Mouse (Mus musculus): Measurements from ENCODE around the gene Klf5. TPM values are rescaled to one million over a fixed set of nuclear protein-coding genes. Genes with fewer than 3 reads are reported as not detected.

Klf5 gene
- polyA plus RNA-seq, 1 experiment from 2014 or later: 2.7 TPM

DNA sequence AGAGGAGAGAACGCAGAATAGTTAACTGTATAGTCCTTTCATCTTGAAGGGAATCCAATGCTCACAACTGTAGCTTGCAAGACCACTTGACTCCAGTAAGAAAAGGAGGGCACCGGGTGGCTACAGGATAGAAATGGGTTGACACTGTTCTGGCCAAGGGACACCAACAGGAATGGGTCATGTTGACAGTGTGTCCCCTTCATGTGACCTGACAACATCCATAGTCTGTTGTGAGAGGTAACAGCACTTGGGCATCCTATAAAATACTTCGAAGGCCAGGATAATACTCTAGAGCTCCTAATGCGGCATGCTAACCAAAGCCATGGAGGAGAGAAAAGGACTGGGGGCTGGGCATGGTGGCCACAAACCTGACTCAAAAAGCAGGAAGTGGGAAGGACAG lies 17.8 kb downstream of the Klf5 start:
- Histone ChIP-seq H3K9me3 (no peaks in the 10 kb centered on the region), H3K4me1 (replicated peaks) (no peaks in the 10 kb centered on the region), H3K4me2 (no peak overlapping the region), H3K27me3 (no peaks in the 10 kb centered on the region), H3K4me3 (no peak overlapping the region), H3K27ac (no peak overlapping the region), H3K36me3 (peaks cover 7% of the 10 kb centered on the region), H3K9ac (no peak overlapping the region)
- ATAC-seq (ENCODE audit: low FRiP score): no peak
- WGBS: 95% methylated on average over 4 of the region's 4 CpGs

DNA sequence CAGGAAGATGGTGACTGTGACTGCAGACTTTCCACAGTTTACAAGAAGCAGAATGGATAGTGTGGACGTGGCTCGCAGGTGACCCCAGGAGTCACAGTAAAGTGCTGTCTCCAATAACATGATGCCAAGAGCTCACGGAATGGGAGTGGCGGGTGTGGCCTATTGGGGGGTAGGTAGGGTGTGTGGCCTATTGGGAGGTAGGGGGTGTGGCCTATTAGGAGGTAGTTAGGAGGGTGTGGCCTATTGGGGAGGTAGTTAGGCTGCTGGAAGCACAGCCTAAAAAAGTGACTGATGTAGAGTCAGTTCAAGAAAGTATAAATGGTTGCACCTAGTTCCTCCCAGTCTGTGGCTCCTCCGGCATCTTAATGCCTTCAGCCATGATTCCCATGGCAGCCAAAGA lies 22.2 kb downstream of the Klf5 start:
- no peak overlapping the region for H3K27ac ChIP-seq
- WGBS: 85% methylated on average over 5 of the region's 5 CpGs
- H3K4me2 ChIP-seq: no peak overlapping the region
- no peaks in the 10 kb centered on the region for H3K4me1 ChIP-seq (replicated peaks)
- no peak overlapping the region for H3K9ac ChIP-seq
- ATAC-seq (ENCODE audit: low FRiP score): no peak
- H3K27me3 ChIP-seq: no peaks in the 10 kb centered on the region
- H3K9me3 ChIP-seq: no peaks in the 10 kb centered on the region
- H3K36me3 ChIP-seq: no peaks in the 10 kb centered on the region
- H3K4me3 ChIP-seq: no peak overlapping the region

DNA sequence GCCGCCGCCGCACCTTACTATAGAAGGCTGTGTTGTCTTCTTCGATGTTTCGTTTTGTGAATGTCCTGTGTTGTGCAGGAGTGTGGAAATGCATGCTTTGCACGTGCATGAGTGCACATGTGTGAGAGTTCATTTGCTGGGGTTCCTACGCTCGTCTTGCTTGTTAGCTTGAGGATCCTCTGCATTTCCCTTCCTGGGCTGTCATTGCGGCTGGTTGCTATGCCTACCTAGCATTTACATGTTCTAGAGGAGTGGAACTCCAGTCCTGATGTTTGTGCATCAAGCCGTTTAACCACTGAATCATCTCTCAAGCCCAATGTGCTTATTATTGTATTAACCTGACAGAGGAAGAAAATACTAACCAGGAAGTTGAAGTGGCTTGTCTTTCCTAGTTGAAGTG lies 24.9 kb downstream of the Klf5 start:
- Histone ChIP-seq H3K36me3 (no peaks in the 10 kb centered on the region), H3K27ac (no peak overlapping the region), H3K27me3 (no peaks in the 10 kb centered on the region), H3K9me3 (no peaks in the 10 kb centered on the region), H3K9ac (no peak overlapping the region), H3K4me3 (no peak overlapping the region), H3K4me2 (no peak overlapping the region), H3K4me1 (replicated peaks) (no peaks in the 10 kb centered on the region)
- ATAC-seq (ENCODE audit: low FRiP score): no peak
- WGBS: 84% methylated on average over 10 of the region's 10 CpGs

DNA sequence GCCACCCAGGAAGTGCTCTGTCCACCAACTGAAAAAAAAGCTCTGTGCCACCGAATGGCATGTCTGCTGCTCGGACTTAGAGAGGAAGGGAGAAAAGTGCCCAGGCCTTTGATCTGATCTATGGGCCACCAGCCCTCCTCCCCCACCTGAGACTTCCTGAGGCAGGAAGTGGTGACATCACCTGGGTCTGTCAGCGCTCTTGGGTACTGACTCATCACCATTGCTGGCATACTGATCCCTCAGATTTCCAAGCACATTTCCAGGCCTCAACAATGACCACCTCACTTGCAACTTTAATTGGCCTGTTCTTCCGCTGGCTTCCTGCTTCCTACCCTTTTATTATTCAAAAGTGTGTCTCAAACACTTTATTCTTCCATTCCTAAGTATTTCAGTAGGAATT lies 26.0 kb downstream of the Klf5 start:
- ATAC-seq (ENCODE audit: low FRiP score): no peak
- Histone ChIP-seq H3K9ac (no peak overlapping the region), H3K4me1 (replicated peaks) (no peaks in the 10 kb centered on the region), H3K27ac (no peak overlapping the region), H3K9me3 (no peaks in the 10 kb centered on the region), H3K36me3 (no peaks in the 10 kb centered on the region), H3K27me3 (no peaks in the 10 kb centered on the region), H3K4me2 (no peak overlapping the region), H3K4me3 (no peak overlapping the region)
- 87% methylated on average over 4 of the region's 4 CpGs for WGBS

DNA sequence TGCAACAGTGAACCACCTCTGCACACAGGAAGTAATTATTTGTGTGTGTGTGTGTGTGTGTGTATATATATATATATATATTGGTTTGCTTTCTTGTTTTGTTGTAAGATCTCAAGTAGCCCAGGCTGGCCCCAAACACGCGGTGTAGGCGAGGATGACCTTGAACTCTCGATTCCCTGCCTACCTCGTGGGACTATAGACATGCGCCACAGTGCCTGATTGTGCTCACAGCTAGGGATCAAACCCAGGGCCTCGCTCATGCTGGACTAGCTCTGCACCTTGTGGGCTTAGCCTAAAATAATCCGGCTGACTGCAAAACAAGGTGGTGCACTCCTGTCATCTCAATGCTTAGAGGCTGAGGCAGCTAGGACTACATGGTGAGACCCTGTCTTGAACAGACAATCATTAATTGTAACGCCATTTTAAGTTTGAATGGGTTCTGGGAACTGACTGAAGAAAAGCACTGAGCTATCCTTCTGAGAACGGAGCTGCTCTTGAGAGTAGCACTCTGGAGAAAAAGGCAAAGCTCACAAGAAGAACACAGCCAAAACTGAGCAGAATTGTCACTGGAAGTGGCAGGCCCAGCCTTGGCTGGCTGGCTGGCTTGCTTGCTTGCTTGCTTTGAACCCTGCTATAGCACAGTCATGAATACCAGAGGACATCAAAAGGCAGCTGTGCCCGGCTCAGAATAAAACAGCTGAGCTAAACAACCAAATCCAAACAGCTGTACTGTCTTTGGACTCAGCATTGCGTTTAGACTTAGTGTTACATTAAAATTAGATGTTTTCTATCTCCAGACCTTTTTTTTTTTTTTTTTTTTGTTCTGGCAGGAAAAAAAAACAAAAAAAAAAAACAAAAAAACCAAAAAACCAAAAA lies 27.3 kb downstream of the Klf5 start:
- no peak for ATAC-seq (ENCODE audit: low FRiP score)
- Histone ChIP-seq H3K27ac (no peak overlapping the region), H3K9me3 (no peaks in the 10 kb centered on the region), H3K9ac (no peak overlapping the region), H3K27me3 (no peaks in the 10 kb centered on the region), H3K4me2 (no peak overlapping the region), H3K36me3 (no peaks in the 10 kb centered on the region), H3K4me3 (no peak overlapping the region), H3K4me1 (replicated peaks) (no peaks in the 10 kb centered on the region)
- WGBS: 76% methylated on average over 12 of the region's 12 CpGs

DNA sequence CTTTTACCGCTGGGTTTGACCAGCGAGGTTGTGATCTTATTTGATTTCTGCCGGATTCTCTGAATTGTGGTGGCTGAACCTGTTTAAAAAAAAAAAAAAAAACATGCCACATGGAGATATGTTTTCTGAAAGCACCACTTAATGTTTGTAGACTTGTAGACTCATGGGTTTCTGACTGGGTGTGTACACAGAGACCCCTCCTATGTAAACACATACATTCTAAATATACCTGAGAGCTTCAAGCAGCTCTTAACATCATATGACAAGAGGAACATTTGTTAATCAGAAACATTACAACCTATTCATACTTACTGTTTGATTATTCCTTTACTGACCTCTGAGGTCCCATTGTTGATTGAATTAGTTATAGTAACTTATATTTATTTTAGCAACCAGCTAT lies 38.1 kb downstream of the Klf5 start:
- Histone ChIP-seq H3K4me3 (no peak overlapping the region), H3K36me3 (no peaks in the 10 kb centered on the region), H3K27me3 (no peaks in the 10 kb centered on the region), H3K27ac (no peak overlapping the region), H3K4me1 (replicated peaks) (peaks cover 3% of the 10 kb centered on the region; the same call in 1 of the 2 replicates), H3K9ac (no peak overlapping the region), H3K4me2 (no peak overlapping the region), H3K9me3 (no peaks in the 10 kb centered on the region)
- no peak for ATAC-seq (ENCODE audit: low FRiP score)
- WGBS: 91% methylated on average over 3 of the region's 3 CpGs

DNA sequence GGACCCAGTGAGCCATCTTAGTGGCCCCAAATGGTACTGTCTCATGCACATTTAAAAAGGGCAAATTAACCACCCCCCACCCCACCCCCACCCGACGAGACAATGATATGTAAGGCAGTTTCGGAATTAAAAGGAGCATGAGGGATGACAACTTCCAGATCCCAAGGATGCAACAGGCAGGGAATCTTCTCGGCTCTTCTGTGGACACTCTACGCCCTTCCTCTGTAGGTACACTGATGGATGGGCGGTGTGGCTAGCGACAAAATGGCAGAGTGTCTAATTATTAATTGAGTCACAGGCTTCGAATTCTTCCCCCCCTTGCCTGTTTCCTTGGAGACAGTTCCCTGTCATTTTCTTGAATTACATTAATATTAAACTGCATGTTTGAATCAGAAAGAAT lies 40.5 kb downstream of the Klf5 start:
- Histone ChIP-seq H3K27ac (no peak overlapping the region), H3K4me3 (no peak overlapping the region), H3K36me3 (no peaks in the 10 kb centered on the region), H3K4me1 (replicated peaks) (peaks cover 3% of the 10 kb centered on the region; the same call in 1 of the 2 replicates), H3K4me2 (no peak overlapping the region), H3K9me3 (no peaks in the 10 kb centered on the region), H3K27me3 (no peaks in the 10 kb centered on the region), H3K9ac (no peak overlapping the region)
- WGBS: 38% methylated on average over 8 of the region's 8 CpGs
- no peak for ATAC-seq (ENCODE audit: low FRiP score)

DNA sequence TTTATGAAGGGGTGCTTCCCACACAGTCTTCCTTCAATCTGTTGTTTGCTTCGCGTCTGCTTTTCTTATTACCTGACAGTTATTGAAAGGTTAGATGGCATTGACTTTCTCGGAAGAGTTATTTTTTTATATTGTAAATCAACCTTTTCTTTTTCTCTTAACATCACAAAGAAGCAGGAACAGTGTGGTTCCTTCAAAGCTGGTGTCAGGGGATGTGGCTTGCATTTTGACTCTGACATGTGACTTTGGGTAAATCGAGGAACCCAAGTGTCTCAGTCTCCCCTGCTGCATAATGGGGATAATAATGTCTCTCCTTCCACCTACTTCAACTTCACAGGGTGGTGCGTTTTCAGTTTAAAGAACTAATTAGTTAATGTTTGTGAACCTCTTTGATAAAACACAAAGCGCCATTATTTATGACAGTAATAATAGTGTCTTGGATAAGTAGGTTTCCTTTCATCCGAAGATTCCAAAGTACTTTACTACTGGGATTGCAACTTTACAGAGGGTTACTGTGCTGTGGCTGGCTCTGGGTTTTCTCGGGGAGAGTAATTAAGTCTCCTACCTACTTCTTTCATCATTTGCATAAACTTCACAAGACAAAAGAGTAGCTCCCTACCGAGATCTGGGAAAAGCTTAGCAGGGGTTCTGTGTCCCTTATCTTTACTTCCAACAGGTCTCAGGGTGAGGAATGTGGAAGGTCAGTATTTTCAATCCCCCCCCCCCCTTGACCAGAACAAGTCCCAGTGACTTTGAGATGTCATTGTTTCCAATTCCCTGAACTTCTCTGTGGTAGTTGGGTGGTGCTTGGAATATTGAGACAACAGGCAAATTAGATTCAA lies 41.4 kb downstream of the Klf5 start:
- peaks cover 3% of the 10 kb centered on the region; the same call in 1 of the 2 replicates for H3K4me1 ChIP-seq (replicated peaks)
- no peak overlapping the region for H3K27ac ChIP-seq
- no peak overlapping the region for H3K9ac ChIP-seq
- WGBS: 11% methylated on average over 9 of the region's 9 CpGs
- H3K36me3 ChIP-seq: no peaks in the 10 kb centered on the region
- no peaks in the 10 kb centered on the region for H3K9me3 ChIP-seq
- H3K27me3 ChIP-seq: no peaks in the 10 kb centered on the region
- H3K4me2 ChIP-seq: no peak overlapping the region
- H3K4me3 ChIP-seq: no peak overlapping the region
- no peak for ATAC-seq (ENCODE audit: low FRiP score)

DNA sequence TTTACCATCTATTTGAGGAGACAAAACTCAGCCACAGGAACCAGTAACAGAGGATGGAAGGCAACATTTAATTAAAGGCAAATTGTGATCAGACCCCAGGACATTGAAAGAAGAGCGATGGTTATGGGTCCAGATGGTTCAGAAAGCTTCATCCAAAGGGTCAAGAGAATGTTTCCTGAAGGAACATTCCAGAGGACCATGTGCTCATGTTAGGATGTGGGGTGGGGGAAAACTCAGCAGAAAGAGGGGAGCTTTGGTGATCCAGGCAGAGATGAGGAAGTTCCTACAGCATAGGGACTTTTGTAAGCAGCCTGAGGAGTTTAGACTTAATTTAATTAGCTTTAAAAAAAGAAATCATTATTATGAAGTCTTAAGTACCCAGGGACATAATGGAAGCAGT lies 42.2 kb downstream of the Klf5 start:
- no peak overlapping the region for H3K4me2 ChIP-seq
- H3K4me1 ChIP-seq (replicated peaks): peaks cover 3% of the 10 kb centered on the region; the same call in 1 of the 2 replicates
- no peaks in the 10 kb centered on the region for H3K9me3 ChIP-seq
- no peak overlapping the region for H3K4me3 ChIP-seq
- H3K27ac ChIP-seq: no peak overlapping the region
- WGBS: 86% methylated on average over 1 of the region's 1 CpGs
- ATAC-seq (ENCODE audit: low FRiP score): no peak
- H3K9ac ChIP-seq: no peak overlapping the region
- H3K27me3 ChIP-seq: no peaks in the 10 kb centered on the region
- no peaks in the 10 kb centered on the region for H3K36me3 ChIP-seq

DNA sequence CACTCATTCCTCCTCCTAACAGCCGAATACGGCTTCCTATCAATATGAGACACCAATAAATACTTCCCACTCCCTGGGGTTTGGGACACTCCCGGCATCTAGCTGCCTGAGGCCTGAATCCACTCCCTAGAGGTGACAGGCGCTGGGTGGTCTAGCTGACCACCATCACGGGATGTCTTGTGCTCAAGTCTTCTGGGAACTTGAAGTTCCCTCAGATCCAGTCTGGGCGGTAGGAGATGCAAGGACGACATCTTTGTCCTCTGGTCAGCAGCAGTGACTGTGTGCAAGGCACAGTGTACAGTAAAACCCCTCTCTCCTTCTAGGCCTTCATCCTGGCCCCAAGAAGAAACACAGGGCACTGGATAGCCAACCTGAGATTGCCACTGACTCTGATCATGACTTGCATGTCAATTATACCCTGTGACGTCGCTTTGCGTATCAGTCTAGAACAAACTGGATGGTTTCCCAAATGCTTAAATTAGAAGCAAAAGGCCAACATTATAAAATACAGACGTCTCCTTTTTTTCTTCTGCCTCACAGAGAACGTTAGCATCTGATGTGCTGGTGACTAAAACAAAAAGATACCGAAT lies 49.8 kb downstream of the Klf5 start:
- Histone ChIP-seq H3K36me3 (no peaks in the 10 kb centered on the region), H3K4me2 (no peak overlapping the region), H3K27ac (no peak overlapping the region), H3K9me3 (no peaks in the 10 kb centered on the region), H3K4me1 (replicated peaks) (0 out of 2 replicates have a peak, but pooled peaks cover 5% of the 10 kb centered on the region), H3K27me3 (no peaks in the 10 kb centered on the region), H3K4me3 (no peak overlapping the region), H3K9ac (no peak overlapping the region)
- ATAC-seq (ENCODE audit: low FRiP score): no peak
- WGBS: 66% methylated on average over 13 of the region's 13 CpGs

DNA sequence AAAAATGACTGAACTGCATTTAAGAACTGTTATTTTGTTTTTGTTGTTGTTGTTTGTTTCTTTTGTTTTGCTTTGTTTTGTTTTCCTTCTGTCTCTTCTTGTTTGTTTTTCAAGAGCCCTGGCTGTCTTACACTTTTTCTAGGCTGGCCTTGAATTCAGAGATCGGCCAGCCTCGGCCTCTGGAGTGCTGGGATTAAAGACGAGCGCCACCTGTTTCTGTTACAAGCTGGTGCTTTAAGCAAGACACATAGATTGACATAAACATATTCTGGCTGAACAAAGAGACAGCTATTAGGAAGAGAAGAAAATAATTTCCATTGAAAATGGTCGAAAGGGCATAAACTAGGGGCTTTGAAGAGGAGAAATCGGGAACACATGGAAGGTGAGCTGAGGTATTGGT lies 51.1 kb downstream of the Klf5 start:
- WGBS: 78% methylated on average over 6 of the region's 6 CpGs
- Histone ChIP-seq H3K36me3 (no peaks in the 10 kb centered on the region), H3K4me2 (no peak overlapping the region), H3K27ac (no peak overlapping the region), H3K9ac (no peak overlapping the region), H3K4me1 (replicated peaks) (0 out of 2 replicates have a peak, but pooled peaks cover 5% of the 10 kb centered on the region), H3K27me3 (no peaks in the 10 kb centered on the region), H3K9me3 (no peaks in the 10 kb centered on the region), H3K4me3 (no peak overlapping the region)
- ATAC-seq (ENCODE audit: low FRiP score): no peak

DNA sequence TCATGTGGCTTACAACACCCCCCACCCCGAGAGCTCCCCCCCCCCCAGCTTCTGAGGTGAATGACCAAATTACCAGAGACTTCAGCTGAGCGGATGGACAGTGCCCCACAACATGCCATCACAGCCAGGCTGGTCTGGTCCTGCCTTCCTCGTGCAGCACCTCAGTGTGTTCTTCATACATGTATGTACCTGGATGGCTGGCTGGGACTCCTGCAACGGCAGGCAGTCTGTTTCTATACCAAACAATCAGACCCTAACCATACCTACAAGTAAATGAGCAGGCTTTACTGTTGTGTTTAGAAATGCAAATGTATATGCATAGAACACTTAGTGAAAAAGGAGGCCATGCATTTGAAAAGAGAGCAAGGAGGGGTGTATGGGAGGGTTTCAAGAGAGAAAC lies 54.5 kb downstream of the Klf5 start:
- H3K27me3 ChIP-seq: no peaks in the 10 kb centered on the region
- no peaks in the 10 kb centered on the region for H3K9me3 ChIP-seq
- 52% methylated on average over 4 of the region's 4 CpGs for WGBS
- H3K4me2 ChIP-seq: no peak overlapping the region
- no peak overlapping the region for H3K9ac ChIP-seq
- no peak overlapping the region for H3K4me3 ChIP-seq
- ATAC-seq (ENCODE audit: low FRiP score): no peak
- H3K27ac ChIP-seq: no peak overlapping the region
- H3K4me1 ChIP-seq (replicated peaks): 0 out of 2 replicates have a peak, but pooled peaks cover 4% of the 10 kb centered on the region
- H3K36me3 ChIP-seq: no peaks in the 10 kb centered on the region
